Mouse (Mus musculus): ENCODE data around the gene Usp49. TPM values are rescaled to one million over a fixed set of nuclear protein-coding genes. Genes with fewer than 3 reads are reported as not detected.

Usp49 gene
- polyA plus RNA-seq, 1 experiment from 2014 or later = 2.6 TPM

- 49% methylated on average over 24 of the region's 24 CpGs for WGBS
- no peak for ATAC-seq
- TF ChIP-seq CTCF (IDR thresholded peaks at IDR 0.05; ENCODE audit: low read depth) = peak; percentile 40
Measured at GRCm38 (mm10) chr17:47730633-47731575, 100.4 kb downstream of the Usp49 start.

GRCm38 (mm10) chr17:47735553-47736100 lies 105.1 kb downstream of the Usp49 start:
- WGBS = 76% methylated on average over 14 of the region's 14 CpGs
- no peak for ATAC-seq

More at GRCm38 (mm10) chr17:47730633-47731575, 100.4 kb downstream of the Usp49 start:
- Histone ChIP-seq H3K27ac (ENCODE audit: low read depth, low read length) (no peak overlapping the region), H3K9me3 (ENCODE audit: control insufficient read depth) (no peaks in the 10 kb centered on the region), H3K36me3 (ENCODE audit: control insufficient read depth, insufficient read depth) (no peaks in the 10 kb centered on the region), H3K4me3 (ENCODE audit: low read depth, low read length) (no peak overlapping the region), H3K4me2 (replicated peaks; ENCODE audit: low read depth) (no peak overlapping the region), H3K27me3 (replicated peaks; ENCODE audit: control insufficient read depth, insufficient read depth, low read length) (no peaks in the 10 kb centered on the region), H3K4me1 (replicated peaks; ENCODE audit: control insufficient read depth, insufficient read depth, low read length) (no peaks in the 10 kb centered on the region), H3K9ac (ENCODE audit: low read depth, low read length) (no peak overlapping the region)

More at GRCm38 (mm10) chr17:47735553-47736100, 105.1 kb downstream of the Usp49 start:
- no peak overlapping the region for H3K4me2 ChIP-seq (replicated peaks; ENCODE audit: low read depth)
- H3K27me3 ChIP-seq (replicated peaks; ENCODE audit: control insufficient read depth, insufficient read depth, low read length) = no peaks in the 10 kb centered on the region
- no peak overlapping the region for H3K27ac ChIP-seq (ENCODE audit: low read depth, low read length)
- H3K9me3 ChIP-seq (ENCODE audit: control insufficient read depth) = no peaks in the 10 kb centered on the region
- no peaks in the 10 kb centered on the region for H3K36me3 ChIP-seq (ENCODE audit: control insufficient read depth, insufficient read depth)
- no peak for TF ChIP-seq CTCF (IDR thresholded peaks at IDR 0.05; ENCODE audit: low read depth)
- no peak overlapping the region for H3K9ac ChIP-seq (ENCODE audit: low read depth, low read length)
- H3K4me1 ChIP-seq (replicated peaks; ENCODE audit: control insufficient read depth, insufficient read depth, low read length) = no peaks in the 10 kb centered on the region
- no peak overlapping the region for H3K4me3 ChIP-seq (ENCODE audit: low read depth, low read length)

Other genes with a start within 250 kb of the Usp49 start
- 0.13 and 0.17 TPM in 2 replicates for gene Guca1b, start 245.3 kb upstream of the Usp49 start, polyA plus RNA-seq (2015; fragmentation: Nextera tagmentation; extraction: Ambion mirVana)
- gene Guca1a, start 230.1 kb upstream of the Usp49 start, polyA plus RNA-seq (2015; fragmentation: Nextera tagmentation; extraction: Ambion mirVana) = 2.7 and 3.3 TPM in 2 replicates
- 6.1 and 7.7 TPM in 2 replicates for gene AI661453, start 194.1 kb upstream of the Usp49 start, polyA plus RNA-seq (2015; fragmentation: Nextera tagmentation; extraction: Ambion mirVana)
- 0.35 and 0.77 TPM in 2 replicates for gene 1700001C19Rik, start 193.3 kb upstream of the Usp49 start, polyA plus RNA-seq (2015; fragmentation: Nextera tagmentation; extraction: Ambion mirVana)
- gene Taf8, start 128.4 kb upstream of the Usp49 start, polyA plus RNA-seq (2015; fragmentation: Nextera tagmentation; extraction: Ambion mirVana) = 8.3 and 9.2 TPM in 2 replicates
- 175 and 180 TPM in 2 replicates for gene Ccnd3, start 125.6 kb upstream of the Usp49 start, polyA plus RNA-seq (2015; fragmentation: Nextera tagmentation; extraction: Ambion mirVana)
- gene Bysl, start 19.2 kb upstream of the Usp49 start, polyA plus RNA-seq (2015; fragmentation: Nextera tagmentation; extraction: Ambion mirVana) = 7.7 and 8.2 TPM in 2 replicates
- 22.8 and 22.9 TPM in 2 replicates for gene Med20, start 19.1 kb upstream of the Usp49 start, polyA plus RNA-seq (2015; fragmentation: Nextera tagmentation; extraction: Ambion mirVana)
- gene Gm20517, start 19.1 kb upstream of the Usp49 start, polyA plus RNA-seq (2015; fragmentation: Nextera tagmentation; extraction: Ambion mirVana) = 0.47 and 1.2 TPM in 2 replicates
- 384 and 398 TPM in 2 replicates for gene Tomm6, start 57.7 kb downstream of the Usp49 start, polyA plus RNA-seq (2015; fragmentation: Nextera tagmentation; extraction: Ambion mirVana)
- gene Frs3, start 58.3 kb downstream of the Usp49 start, polyA plus RNA-seq (2015; fragmentation: Nextera tagmentation; extraction: Ambion mirVana) = 2.9 TPM in 2 replicates
- 0.12 TPM in 1 of 2 replicates, not detected in the other for gene Gm21981, start 63.8 kb downstream of the Usp49 start, polyA plus RNA-seq (2015; fragmentation: Nextera tagmentation; extraction: Ambion mirVana)
- 0.33 and 0.64 TPM in 2 replicates for gene Prickle4, start 64.0 kb downstream of the Usp49 start, polyA plus RNA-seq (2015; fragmentation: Nextera tagmentation; extraction: Ambion mirVana)
- 7.4 and 24.6 TPM in 2 replicates for gene Pgc, start 96.2 kb downstream of the Usp49 start, polyA plus RNA-seq (2015; fragmentation: Nextera tagmentation; extraction: Ambion mirVana)
- 30.0 and 34.5 TPM in 2 replicates for gene Tfeb, start 106.3 kb downstream of the Usp49 start, polyA plus RNA-seq (2015; fragmentation: Nextera tagmentation; extraction: Ambion mirVana)
- gene Mdfi, start 204.0 kb downstream of the Usp49 start, polyA plus RNA-seq (2015; fragmentation: Nextera tagmentation; extraction: Ambion mirVana) = 1.7 and 2.1 TPM in 2 replicates